Mouse (Mus musculus) myocyte (in vitro differentiated cells): Measurements from ENCODE around the gene Ncan. TPM values are rescaled to one million over a fixed set of nuclear protein-coding genes. Genes with fewer than 3 reads are reported as not detected.
"Not testable (repeated sequence)": the region's sequence is repeated elsewhere in the genome, so short reads cannot be mapped to it uniquely, and the experiment has no call there.

ENCODE experiments used
- H3K27me3 ChIP-seq: one replicate; pipeline ENCODE4 v1.6.1; 2011; ENCODE audit not compliant: control insufficient read depth, insufficient read depth, insufficient read length
- H3K36me3 ChIP-seq: one replicate; pipeline ENCODE4 v1.6.1; 2011; ENCODE audit not compliant: control insufficient read depth, insufficient read depth
- H3K4me2 ChIP-seq: one replicate; pipeline ENCODE4 v1.6.1; 2011; ENCODE audit warnings: low read depth, control low read depth
- H3K4me3 ChIP-seq: one replicate; pipeline ENCODE4 v1.5.1; 2011; ENCODE audit warnings: mild to moderate bottlenecking, control low read depth, moderate library complexity
- H3K79me2 ChIP-seq: one replicate; pipeline ENCODE4 v1.6.1; 2011; ENCODE audit not compliant: control insufficient read depth, insufficient read depth
- H3ac ChIP-seq: one replicate; pipeline ENCODE4 v1.6.1; 2011; ENCODE audit not compliant: control insufficient read depth, insufficient read length
- CEBPB ChIP-seq: IDR thresholded peaks from 2 replicates; pipeline ENCODE4 v1.6.1; 2011; ENCODE audit warnings: mild to moderate bottlenecking, moderate library complexity; ENCODE audit not compliant: poor library complexity, insufficient read depth, severe bottlenecking
- E2F4 ChIP-seq: IDR thresholded peaks from one replicate; pipeline ENCODE4 v1.6.1; 2011; ENCODE audit warnings: mild to moderate bottlenecking, control low read depth, moderate library complexity; ENCODE audit not compliant: insufficient read depth
- MAX ChIP-seq: IDR thresholded peaks from one replicate; pipeline ENCODE4 v1.6.1; 2011; ENCODE audit warnings: low read depth, mild to moderate bottlenecking, control low read depth
- MYOD1 ChIP-seq, 3 experiments: IDR thresholded peaks; one replicate each; pipeline ENCODE4 v1.6.1; 2011; ENCODE audit warnings: control low read depth in 2 of 3, low read depth in 2 of 3, mild to moderate bottlenecking in 2 of 3, moderate library complexity in 1 of 3; ENCODE audit not compliant: insufficient read length in 2 of 3, control insufficient read depth in 1 of 3
- MYOG ChIP-seq, 3 experiments: IDR thresholded peaks; one replicate each; pipeline ENCODE4 v1.6.1; 2011; ENCODE audit warnings: control low read depth in 2 of 3, low read depth in 2 of 3, mild to moderate bottlenecking in 2 of 3; ENCODE audit not compliant: insufficient read length in 2 of 3, control insufficient read depth in 1 of 3, insufficient read depth in 1 of 3
- POLR2A ChIP-seq: IDR thresholded peaks from one replicate; pipeline ENCODE4 v1.6.1; 2011; ENCODE audit warnings: low read depth, mild to moderate bottlenecking, control low read depth, moderate library complexity; ENCODE audit not compliant: insufficient read length
- POLR2AphosphoS2 ChIP-seq: IDR thresholded peaks from one replicate; pipeline ENCODE4 v1.6.1; 2011; ENCODE audit warnings: low read depth, control low read depth; ENCODE audit not compliant: insufficient read length
- REST ChIP-seq: IDR thresholded peaks from one replicate; pipeline ENCODE4 v1.6.1; 2011; ENCODE audit warnings: mild to moderate bottlenecking, control low read depth, moderate library complexity; ENCODE audit not compliant: insufficient read depth, insufficient read length
- SRF ChIP-seq: IDR thresholded peaks from one replicate; pipeline ENCODE4 v1.6.1; 2011; ENCODE audit warnings: low read depth; ENCODE audit not compliant: control insufficient read depth, insufficient read length
- TCF12 ChIP-seq: IDR thresholded peaks from one replicate; pipeline ENCODE4 v1.6.1; 2011; ENCODE audit warnings: mild to moderate bottlenecking, control low read depth; ENCODE audit not compliant: poor library complexity, insufficient read depth, severe bottlenecking
- TCF3 ChIP-seq: IDR thresholded peaks from one replicate; pipeline ENCODE4 v1.6.1; 2011; ENCODE audit warnings: low read depth, control low read depth; ENCODE audit not compliant: insufficient read length
- USF1 ChIP-seq: IDR thresholded peaks from one replicate; pipeline ENCODE4 v1.6.1; 2011; ENCODE audit warnings: low read depth, mild to moderate bottlenecking, control low read depth, moderate library complexity
- polyA plus RNA-seq: library from polyadenylated mRNA; unstranded; fragments of >200 nt; fragmentation: generic; extraction: Trizol; gene quantifications from one replicate; pipeline ENCODE4 v1.2.1, GENCODE M21; 2012; ENCODE audit warnings: missing spikeins

The Ncan gene
- polyA plus RNA-seq, 1 experiment, result not detected

- no peak overlapping the region for H3K4me3 ChIP-seq
- no peaks in the 10 kb centered on the region for H3K27me3 ChIP-seq
- no peak overlapping the region for H3K4me2 ChIP-seq
- no peak overlapping the region for H3ac ChIP-seq
- H3K79me2 ChIP-seq, result no peaks in the 10 kb centered on the region
- TF ChIP-seq MYOG (IDR thresholded peaks at IDR 0.05; ENCODE audit: control insufficient read depth in 1 of 3, insufficient read depth in 1 of 3, insufficient read length in 2 of 3, low read depth in 2 of 3) (no peak), E2F4 (no peak), SRF (no peak), REST (no peak), MYOD1 (IDR thresholded peaks at IDR 0.05; ENCODE audit: control insufficient read depth in 1 of 3, insufficient read length in 2 of 3, low read depth in 2 of 3) (no peak), MAX (no peak), USF1 (no peak), TCF3 (no peak), POLR2AphosphoS2 (no peak), TCF12 (no peak), POLR2A (no peak)
- peaks cover 9% of the 10 kb centered on the region for H3K36me3 ChIP-seq
Measured at GRCm38 (mm10) chr8:70073120-70073519, 47.6 kb downstream of the Ncan start.

GRCm38 (mm10) chr8:70072441-70073069 is 48.1 kb downstream of the Ncan start, which contains the start of gene Tm6sf2:
TSS of gene Tm6sf2 (plus strand) at chr8:70072924.
- Histone ChIP-seq H3K4me2 (no peak within 1 kb of the TSS), H3K27me3 (no peaks in the 10 kb centered on the region), H3K79me2 (no peaks in the 10 kb centered on the region), H3K36me3 (peaks cover 9% of the 10 kb centered on the region), H3K4me3 (no peak within 1 kb of the TSS), H3ac (no peak within 1 kb of the TSS)
- TF ChIP-seq CEBPB, result no peak
- peak; percentile 11 for TF ChIP-seq POLR2AphosphoS2

- no peaks in the 10 kb centered on the region for H3K27me3 ChIP-seq
- no peak overlapping the region for H3K4me2 ChIP-seq
- H3ac ChIP-seq, result no peak overlapping the region
- H3K36me3 ChIP-seq, result peaks cover 13% of the 10 kb centered on the region
- no peak for TF ChIP-seq TCF12
- no peak for TF ChIP-seq MYOG (IDR thresholded peaks at IDR 0.05; ENCODE audit: control insufficient read depth in 1 of 3, insufficient read depth in 1 of 3, insufficient read length in 2 of 3, low read depth in 2 of 3)
- TF ChIP-seq MAX, result no peak
- no peak for TF ChIP-seq REST
- no peak for TF ChIP-seq CEBPB
- no peak for TF ChIP-seq POLR2A
- no peak for TF ChIP-seq MYOD1 (IDR thresholded peaks at IDR 0.05; ENCODE audit: control insufficient read depth in 1 of 3, insufficient read length in 2 of 3, low read depth in 2 of 3)
- no peak for TF ChIP-seq POLR2AphosphoS2
- no peaks in the 10 kb centered on the region for H3K79me2 ChIP-seq
- H3K4me3 ChIP-seq, result no peak overlapping the region
Measured at GRCm38 (mm10) chr8:70071836-70072440, 48.7 kb downstream of the Ncan start.

GRCm38 (mm10) chr8:70057721-70058120 is 63.0 kb downstream of the Ncan start:
- TF ChIP-seq MYOG (IDR thresholded peaks at IDR 0.05; ENCODE audit: control insufficient read depth in 1 of 3, insufficient read depth in 1 of 3, insufficient read length in 2 of 3, low read depth in 2 of 3) (no peak), POLR2A (no peak), SRF (no peak), USF1 (no peak), MAX (no peak), CEBPB (no peak), POLR2AphosphoS2 (no peak), TCF3 (no peak), MYOD1 (IDR thresholded peaks at IDR 0.05; ENCODE audit: control insufficient read depth in 1 of 3, insufficient read length in 2 of 3, low read depth in 2 of 3) (no peak), REST (no peak), E2F4 (no peak), TCF12 (no peak)
- Histone ChIP-seq H3K4me2 (no peak overlapping the region), H3K27me3 (no peaks in the 10 kb centered on the region), H3K36me3 (peaks cover 30% of the 10 kb centered on the region), H3K79me2 (no peaks in the 10 kb centered on the region), H3K4me3 (no peak overlapping the region), H3ac (no peak overlapping the region)

- Histone ChIP-seq H3K36me3 (peaks cover 29% of the 10 kb centered on the region), H3K79me2 (peaks cover 17% of the 10 kb centered on the region)
- H3K4me2 ChIP-seq, H3K27me3 ChIP-seq, H3ac ChIP-seq, H3K4me3 ChIP-seq: not testable (repeated sequence)
Measured at GRCm38 (mm10) chr8:70050434-70050833, 70.2 kb downstream of the Ncan start.
